Mouse (Mus musculus): ENCODE results near the gene Syn3. TPM values are rescaled to one million over a fixed set of nuclear protein-coding genes. Genes with fewer than 3 reads are reported as not detected.
A peak's percentile ranks its signal among the peaks of the same experiment; 100 is the strongest.
"Not testable (repeated sequence)": the region's sequence is repeated elsewhere in the genome, so short reads cannot be mapped to it uniquely, and the experiment has no call there.

Syn3 gene
- total RNA-seq, 2 experiments from 2014 or later: not detected

GRCm38 (mm10) chr10:86066651-86067050, 432.0 kb downstream of the Syn3 start:
- no peak for ATAC-seq (ENCODE audit: poor library complexity, severe bottlenecking)

- ATAC-seq (ENCODE audit: poor library complexity, severe bottlenecking): no peak
Observed at GRCm38 (mm10) chr10:86065661-86066060, 433.0 kb downstream of the Syn3 start.

- peak; percentile 71 for ATAC-seq (ENCODE audit: poor library complexity, severe bottlenecking)
Observed at GRCm38 (mm10) chr10:86064937-86065336, 433.8 kb downstream of the Syn3 start.

GRCm38 (mm10) chr10:86063018-86063384, 435.7 kb downstream of the Syn3 start:
- peak; percentile 44 for ATAC-seq (ENCODE audit: poor library complexity, severe bottlenecking)

- no peak for ATAC-seq (ENCODE audit: poor library complexity, severe bottlenecking)
Observed at GRCm38 (mm10) chr10:86062261-86063017, 436.3 kb downstream of the Syn3 start.

- ATAC-seq (ENCODE audit: poor library complexity, severe bottlenecking): no peak
Observed at GRCm38 (mm10) chr10:86060267-86060666, 438.4 kb downstream of the Syn3 start.

GRCm38 (mm10) chr10:86057712-86058111, 441.0 kb downstream of the Syn3 start:
- ATAC-seq (ENCODE audit: poor library complexity, severe bottlenecking): no peak

- ATAC-seq (ENCODE audit: poor library complexity, severe bottlenecking): no peak
Observed at GRCm38 (mm10) chr10:86057286-86057685, 441.4 kb downstream of the Syn3 start.

- ATAC-seq (ENCODE audit: poor library complexity, severe bottlenecking): no peak
Observed at GRCm38 (mm10) chr10:86056297-86056903, 442.3 kb downstream of the Syn3 start.

- ATAC-seq (ENCODE audit: poor library complexity, severe bottlenecking): peak; percentile 84
Observed at GRCm38 (mm10) chr10:86052818-86053522, 445.7 kb downstream of the Syn3 start.

- ATAC-seq (ENCODE audit: poor library complexity, severe bottlenecking): no peak
Observed at GRCm38 (mm10) chr10:86050522-86050921, 448.2 kb downstream of the Syn3 start.

- no peak for ATAC-seq (ENCODE audit: poor library complexity, severe bottlenecking)
Observed at GRCm38 (mm10) chr10:86047786-86048185, 450.9 kb downstream of the Syn3 start.

- ATAC-seq (ENCODE audit: poor library complexity, severe bottlenecking): no peak
Observed at GRCm38 (mm10) chr10:86046371-86046770, 452.3 kb downstream of the Syn3 start.

- ATAC-seq (ENCODE audit: poor library complexity, severe bottlenecking): no peak
Observed at GRCm38 (mm10) chr10:86044066-86044465, 454.6 kb downstream of the Syn3 start.

GRCm38 (mm10) chr10:86043651-86044050, 455.0 kb downstream of the Syn3 start:
- ATAC-seq (ENCODE audit: poor library complexity, severe bottlenecking): no peak

- ATAC-seq (ENCODE audit: poor library complexity, severe bottlenecking): no peak
Observed at GRCm38 (mm10) chr10:86034007-86034728, 464.5 kb downstream of the Syn3 start.

- no peak for ATAC-seq (ENCODE audit: poor library complexity, severe bottlenecking)
Observed at GRCm38 (mm10) chr10:86032517-86032916, 466.2 kb downstream of the Syn3 start.

- ATAC-seq (ENCODE audit: poor library complexity, severe bottlenecking): peak; percentile 43; the same call in 1 of the 2 replicates
Observed at GRCm38 (mm10) chr10:86030743-86031142, 468.0 kb downstream of the Syn3 start.

- not testable (repeated sequence) for ATAC-seq (ENCODE audit: poor library complexity, severe bottlenecking)
Observed at GRCm38 (mm10) chr10:86026807-86027206, 471.9 kb downstream of the Syn3 start.

GRCm38 (mm10) chr10:86026354-86026753, 472.3 kb downstream of the Syn3 start:
- no peak for ATAC-seq (ENCODE audit: poor library complexity, severe bottlenecking)

GRCm38 (mm10) chr10:86025906-86026305, 472.8 kb downstream of the Syn3 start:
- ATAC-seq (ENCODE audit: poor library complexity, severe bottlenecking): no peak
